Mouse (Mus musculus) heart, postnatal 0 days (tissue): ENCODE results near the gene Pacsin2. TPM values are rescaled to one million over a fixed set of nuclear protein-coding genes. Genes with fewer than 3 reads are reported as not detected.
A peak's percentile ranks its signal among the peaks of the same experiment; 100 is the strongest.

Experiments
- ATAC-seq: fragments of 200-750 bp; cut with Nextera tagmentation; 2 replicates; pipeline ENCODE4 v1.8.0; 2017; ENCODE audit warnings: low read depth, moderate number of reproducible peaks, moderate library complexity; ENCODE audit not compliant: insufficient read depth
- DNase-seq: peaks from one replicate; pipeline ENCODE4 v3.0.0-alpha.2; 2016; ENCODE audit warnings: low spot score
- H3K27ac ChIP-seq: fragments of 300-500 bp; sonication (generic); 2 replicates; pipeline ENCODE4 v1.5.1; 2014; ENCODE audit warnings: low read depth, mild to moderate bottlenecking
- H3K27me3 ChIP-seq: fragments of 300-500 bp; sonication (generic); 2 replicates; pipeline ENCODE4 v1.6.1; 2014; ENCODE audit warnings: low read length, mixed read lengths; ENCODE audit not compliant: control insufficient read depth, insufficient read depth
- H3K36me3 ChIP-seq: fragments of 300-500 bp; sonication (generic); replicated peaks from 2 replicates; pipeline ENCODE4 v1.6.1; 2014; ENCODE audit warnings: low read length, mixed read lengths; ENCODE audit not compliant: control insufficient read depth, insufficient read depth
- H3K4me1 ChIP-seq: fragments of 300-500 bp; sonication (generic); 2 replicates; pipeline ENCODE4 v1.6.1; 2014; ENCODE audit warnings: antibody characterized with exemption; ENCODE audit not compliant: control insufficient read depth, insufficient read depth
- H3K4me2 ChIP-seq: fragments of 300-500 bp; sonication (generic); 2 replicates; pipeline ENCODE4 v1.6.1; 2014; ENCODE audit warnings: low read depth, mild to moderate bottlenecking, low read length, moderate library complexity
- H3K4me3 ChIP-seq: fragments of 300-500 bp; sonication (generic); 2 replicates; pipeline ENCODE4 v1.5.1; 2014; ENCODE audit warnings: low read depth, low read length
- H3K9ac ChIP-seq: fragments of 300-500 bp; sonication (generic); replicated peaks from 2 replicates; pipeline ENCODE4 v1.6.1; 2014; ENCODE audit warnings: low read depth, low read length, mixed read lengths
- H3K9me3 ChIP-seq: fragments of 300-500 bp; sonication (generic); replicated peaks from 2 replicates; pipeline ENCODE4 v1.6.1; 2016; ENCODE audit warnings: low read length; ENCODE audit not compliant: control insufficient read depth
- CTCF ChIP-seq: IDR thresholded peaks from 2 replicates; pipeline ENCODE4 v1.5.1; 2016; ENCODE audit warnings: antibody characterized with exemption, control low read depth, low read depth
- EP300 ChIP-seq: IDR thresholded peaks from 2 replicates; pipeline ENCODE4 v1.6.1; 2016; ENCODE audit warnings: antibody characterized with exemption, low read depth
- WGBS: fragments of 180-500 bp; shearing (Covaris S2); extraction: QIAGEN DNeasy Blood & Tissue Kit; methylation state at CpG from one replicate; pipeline ENCODE4 v1.1.7; 2014; 5-methylcytosine and 5-hydroxymethylcytosine counted together
- polyA plus RNA-seq: library from polyadenylated mRNA; unstranded; fragments of >200 nt; fragmentation: Nextera tagmentation; extraction: Ambion mirVana; gene quantifications from 2 replicates; pipeline ENCODE4 v1.2.1, GENCODE M21; 2015
- total RNA-seq: library from RNA; depleted of rRNA; stranded (reverse); fragments of >200 nt; gene quantifications from 2 replicates; pipeline ENCODE4 v1.2.3, GENCODE M21; 2014; ENCODE audit warnings: low replicate concordance

Pacsin2 gene
- total and polyA plus RNA-seq, 2 experiments from 2014 or later, result 63.3 to 78.0 TPM

GRCm38 (mm10) chr15:83452219-83452760 is 12.1 kb downstream of the Pacsin2 start:
- H3K36me3 ChIP-seq, result no peaks in the 10 kb centered on the region
- H3K4me1 ChIP-seq, result peaks cover 60% of the 10 kb centered on the region
- H3K9me3 ChIP-seq, result no peaks in the 10 kb centered on the region
- DNase-seq (no peak), ATAC-seq (no peak)
- WGBS, result 82% methylated on average over 7 of the region's 7 CpGs
- H3K27me3 ChIP-seq, result no peaks in the 10 kb centered on the region
- H3K9ac ChIP-seq, result no peak overlapping the region
- H3K27ac ChIP-seq, result peak overlapping the region; percentile 61
- no peak overlapping the region for H3K4me2 ChIP-seq
- H3K4me3 ChIP-seq, result no peak overlapping the region
- no peak for TF ChIP-seq EP300
- no peak for TF ChIP-seq CTCF

- no peak for TF ChIP-seq CTCF
- TF ChIP-seq EP300, result no peak
- peak; percentile 21 for ATAC-seq
- H3K27me3 ChIP-seq, result no peaks in the 10 kb centered on the region
- H3K4me2 ChIP-seq, result no peak overlapping the region
- peaks cover 62% of the 10 kb centered on the region for H3K4me1 ChIP-seq
- H3K27ac ChIP-seq, result peak overlapping the region; percentile 61
- H3K9ac ChIP-seq, result no peak overlapping the region
- H3K36me3 ChIP-seq, result no peaks in the 10 kb centered on the region
- DNase-seq, result peak; percentile 65
- no peak overlapping the region for H3K4me3 ChIP-seq
- 45% methylated on average over 7 of the region's 7 CpGs for WGBS
- H3K9me3 ChIP-seq, result no peaks in the 10 kb centered on the region
Observed at GRCm38 (mm10) chr15:83451621-83452210, 12.7 kb downstream of the Pacsin2 start.

GRCm38 (mm10) chr15:83450007-83450406 is 14.4 kb downstream of the Pacsin2 start:
- ATAC-seq (no peak), DNase-seq (no peak)
- Histone ChIP-seq H3K27ac (no peak overlapping the region), H3K4me2 (no peak overlapping the region), H3K4me1 (peaks cover 74% of the 10 kb centered on the region), H3K36me3 (no peaks in the 10 kb centered on the region), H3K9ac (no peak overlapping the region), H3K27me3 (no peaks in the 10 kb centered on the region), H3K9me3 (no peaks in the 10 kb centered on the region), H3K4me3 (no peak overlapping the region)
- TF ChIP-seq CTCF (no peak), EP300 (no peak)
- WGBS, result 100% methylated on average over 2 of the region's 2 CpGs

GRCm38 (mm10) chr15:83448646-83449045 is 15.8 kb downstream of the Pacsin2 start:
- WGBS, result 34% methylated on average over 5 of the region's 5 CpGs
- Histone ChIP-seq H3K27me3 (no peaks in the 10 kb centered on the region), H3K27ac (peak overlapping the region; percentile 87; the same call in 1 of the 2 replicates), H3K4me1 (peaks cover 77% of the 10 kb centered on the region), H3K9ac (no peak overlapping the region), H3K36me3 (no peaks in the 10 kb centered on the region), H3K4me3 (no peak overlapping the region), H3K9me3 (no peaks in the 10 kb centered on the region), H3K4me2 (no peak overlapping the region)
- no peak for ATAC-seq
- TF ChIP-seq CTCF, result no peak
- no peak for TF ChIP-seq EP300
- DNase-seq, result no peak

GRCm38 (mm10) chr15:83447791-83448544 is 16.4 kb downstream of the Pacsin2 start:
- Histone ChIP-seq H3K9ac (no peak overlapping the region), H3K27ac (peak overlapping the region; percentile 87), H3K9me3 (no peaks in the 10 kb centered on the region), H3K4me1 (peaks cover 74% of the 10 kb centered on the region), H3K4me3 (no peak overlapping the region), H3K4me2 (peak overlapping the region; percentile 10; the same call in 1 of the 2 replicates), H3K36me3 (no peaks in the 10 kb centered on the region), H3K27me3 (no peaks in the 10 kb centered on the region)
- DNase-seq, result no peak
- no peak for ATAC-seq
- WGBS, result 24% methylated on average over 10 of the region's 10 CpGs
- 0 out of 2 replicates have a peak, but pooled peaks have one; percentile 26 for TF ChIP-seq EP300
- TF ChIP-seq CTCF, result no peak
